Mouse (Mus musculus): ENCODE data around the gene Fam131a. TPM values are rescaled to one million over a fixed set of nuclear protein-coding genes. Genes with fewer than 3 reads are reported as not detected.

Gene Fam131a
- polyA plus RNA-seq, 1 experiment from 2014 or later: 5.0 TPM

GRCm38 (mm10) chr16:20676702-20677101 lies 16.3 kb upstream of the Fam131a start:
- peaks cover 63% of the 10 kb centered on the region for H3K36me3 ChIP-seq (ENCODE audit: control insufficient read depth, insufficient read depth)
- TF ChIP-seq CTCF (IDR thresholded peaks at IDR 0.05; ENCODE audit: low read depth): peak; percentile 29; the same call in 1 of the 2 replicates
- ATAC-seq: no peak

GRCm38 (mm10) chr16:20677380-20677779 lies 15.7 kb upstream of the Fam131a start:
- H3K36me3 ChIP-seq (ENCODE audit: control insufficient read depth, insufficient read depth): peaks cover 70% of the 10 kb centered on the region

More at GRCm38 (mm10) chr16:20676702-20677101, 16.3 kb upstream of the Fam131a start:
- Histone ChIP-seq H3K9ac (ENCODE audit: low read depth, low read length) (no peak overlapping the region), H3K9me3 (ENCODE audit: control insufficient read depth) (no peaks in the 10 kb centered on the region), H3K27me3 (replicated peaks; ENCODE audit: control insufficient read depth, insufficient read depth, low read length) (no peaks in the 10 kb centered on the region), H3K4me3 (ENCODE audit: low read depth, low read length) (no peak overlapping the region), H3K4me1 (replicated peaks; ENCODE audit: control insufficient read depth, insufficient read depth, low read length) (no peaks in the 10 kb centered on the region; the same call in 1 of the 2 replicates), H3K4me2 (replicated peaks; ENCODE audit: low read depth) (no peak overlapping the region), H3K27ac (ENCODE audit: low read depth, low read length) (no peak overlapping the region)
- WGBS: 56% methylated on average over 4 of the region's 4 CpGs

GRCm38 (mm10) chr16:20677974-20678675 lies 14.9 kb upstream of the Fam131a start:
- Histone ChIP-seq H3K4me2 (replicated peaks; ENCODE audit: low read depth) (no peak overlapping the region), H3K36me3 (ENCODE audit: control insufficient read depth, insufficient read depth) (peaks cover 78% of the 10 kb centered on the region), H3K27me3 (replicated peaks; ENCODE audit: control insufficient read depth, insufficient read depth, low read length) (no peaks in the 10 kb centered on the region), H3K9me3 (ENCODE audit: control insufficient read depth) (no peaks in the 10 kb centered on the region), H3K4me1 (replicated peaks; ENCODE audit: control insufficient read depth, insufficient read depth, low read length) (no peaks in the 10 kb centered on the region; the same call in 1 of the 2 replicates), H3K9ac (ENCODE audit: low read depth, low read length) (no peak overlapping the region), H3K27ac (ENCODE audit: low read depth, low read length) (no peak overlapping the region; the same call in 1 of the 2 replicates), H3K4me3 (ENCODE audit: low read depth, low read length) (no peak overlapping the region)
- 55% methylated on average over 10 of the region's 10 CpGs for WGBS
- no peak for TF ChIP-seq CTCF (IDR thresholded peaks at IDR 0.05; ENCODE audit: low read depth)
- ATAC-seq: no peak

More at GRCm38 (mm10) chr16:20677380-20677779, 15.7 kb upstream of the Fam131a start:
- no peak overlapping the region for H3K4me3 ChIP-seq (ENCODE audit: low read depth, low read length)
- H3K4me1 ChIP-seq (replicated peaks; ENCODE audit: control insufficient read depth, insufficient read depth, low read length): no peaks in the 10 kb centered on the region; the same call in 1 of the 2 replicates
- no peaks in the 10 kb centered on the region for H3K9me3 ChIP-seq (ENCODE audit: control insufficient read depth)
- H3K27ac ChIP-seq (ENCODE audit: low read depth, low read length): no peak overlapping the region
- no peak overlapping the region for H3K4me2 ChIP-seq (replicated peaks; ENCODE audit: low read depth)
- TF ChIP-seq CTCF (IDR thresholded peaks at IDR 0.05; ENCODE audit: low read depth): no peak
- 82% methylated on average over 5 of the region's 5 CpGs for WGBS
- ATAC-seq: no peak
- H3K9ac ChIP-seq (ENCODE audit: low read depth, low read length): no peak overlapping the region; the same call in 1 of the 2 replicates
- no peaks in the 10 kb centered on the region for H3K27me3 ChIP-seq (replicated peaks; ENCODE audit: control insufficient read depth, insufficient read depth, low read length)

- no peaks in the 10 kb centered on the region for H3K4me1 ChIP-seq (replicated peaks; ENCODE audit: control insufficient read depth, insufficient read depth, low read length)
- H3K4me3 ChIP-seq (ENCODE audit: low read depth, low read length): no peak overlapping the region
- H3K9me3 ChIP-seq (ENCODE audit: control insufficient read depth): no peaks in the 10 kb centered on the region
- H3K27me3 ChIP-seq (replicated peaks; ENCODE audit: control insufficient read depth, insufficient read depth, low read length): no peaks in the 10 kb centered on the region
- no peak overlapping the region for H3K27ac ChIP-seq (ENCODE audit: low read depth, low read length)
- no peak overlapping the region for H3K4me2 ChIP-seq (replicated peaks; ENCODE audit: low read depth)
- no peak overlapping the region for H3K9ac ChIP-seq (ENCODE audit: low read depth, low read length)
- H3K36me3 ChIP-seq (ENCODE audit: control insufficient read depth, insufficient read depth): peaks cover 61% of the 10 kb centered on the region
- ATAC-seq: no peak
- TF ChIP-seq CTCF (IDR thresholded peaks at IDR 0.05; ENCODE audit: low read depth): no peak
- WGBS: 82% methylated on average over 3 of the region's 3 CpGs
Observed at GRCm38 (mm10) chr16:20690774-20691173, 2.3 kb upstream of the Fam131a start.

GRCm38 (mm10) chr16:20691617-20692016 lies 1.4 kb upstream of the Fam131a start:
- no peak overlapping the region for H3K4me2 ChIP-seq (replicated peaks; ENCODE audit: low read depth)
- H3K36me3 ChIP-seq (ENCODE audit: control insufficient read depth, insufficient read depth): peaks cover 53% of the 10 kb centered on the region
- H3K9ac ChIP-seq (ENCODE audit: low read depth, low read length): no peak overlapping the region
- TF ChIP-seq CTCF (IDR thresholded peaks at IDR 0.05; ENCODE audit: low read depth): no peak
- H3K4me1 ChIP-seq (replicated peaks; ENCODE audit: control insufficient read depth, insufficient read depth, low read length): no peaks in the 10 kb centered on the region
- H3K4me3 ChIP-seq (ENCODE audit: low read depth, low read length): no peak overlapping the region
- WGBS: 72% methylated on average over 1 of the region's 1 CpGs
- ATAC-seq: no peak
- H3K27me3 ChIP-seq (replicated peaks; ENCODE audit: control insufficient read depth, insufficient read depth, low read length): no peaks in the 10 kb centered on the region
- H3K9me3 ChIP-seq (ENCODE audit: control insufficient read depth): no peaks in the 10 kb centered on the region
- no peak overlapping the region for H3K27ac ChIP-seq (ENCODE audit: low read depth, low read length)

- Histone ChIP-seq H3K9ac (ENCODE audit: low read depth, low read length) (no peak overlapping the region), H3K36me3 (ENCODE audit: control insufficient read depth, insufficient read depth) (peaks cover 45% of the 10 kb centered on the region), H3K9me3 (ENCODE audit: control insufficient read depth) (no peaks in the 10 kb centered on the region), H3K4me2 (replicated peaks; ENCODE audit: low read depth) (peak overlapping the region; percentile 85; the same call in 1 of the 2 replicates), H3K4me3 (ENCODE audit: low read depth, low read length) (no peak overlapping the region; the same call in 1 of the 2 replicates), H3K27ac (ENCODE audit: low read depth, low read length) (no peak overlapping the region), H3K27me3 (replicated peaks; ENCODE audit: control insufficient read depth, insufficient read depth, low read length) (no peaks in the 10 kb centered on the region), H3K4me1 (replicated peaks; ENCODE audit: control insufficient read depth, insufficient read depth, low read length) (no peaks in the 10 kb centered on the region)
- WGBS: 48% methylated on average over 16 of the region's 16 CpGs
- no peak for TF ChIP-seq CTCF (IDR thresholded peaks at IDR 0.05; ENCODE audit: low read depth)
- ATAC-seq: no peak
Observed at GRCm38 (mm10) chr16:20692241-20692965, 638 bp upstream of the Fam131a start.
